ENCODE assay signal across 8 mouse cellular contexts in genomic region chr6:128318317-128318716, GRCm38 (mm10). TPM values are rescaled to one million over a fixed set of nuclear protein-coding genes. Genes with fewer than 3 reads are reported as not detected.
DNase-seq lines count a peak whose midpoint lies in the region; ATAC-seq and TF ChIP-seq lines count a peak whose summit lies in the region.

No protein-coding gene starts in this region.

- no peak overlapping the region for H3K4me3 ChIP-seq in kidney, embryonic 14.5 days (ENCODE audit: low read length)
- H3K4me3 ChIP-seq in liver, adult 2 months (ENCODE audit: insufficient read depth, low read depth, low read length): no peak overlapping the region

- H3K9ac ChIP-seq in kidney, embryonic 14.5 days (ENCODE audit: low read depth, low read length): no peak overlapping the region
- H3K9ac ChIP-seq in liver, adult 2 months (ENCODE audit: low read depth, low read length): no peak overlapping the region

- TF ChIP-seq POLR2A in liver, adult 2 months (IDR thresholded peaks at IDR 0.05; ENCODE audit: extremely low read depth, insufficient read depth, low read length): no peak

- no peak overlapping the region for H3K27ac ChIP-seq in kidney, embryonic 14.5 days (ENCODE audit: low read depth, low read length)
- no peak overlapping the region for H3K27ac ChIP-seq in liver, adult 2 months (replicated peaks; ENCODE audit: insufficient read depth, low read depth, low read length)

- peak; percentile 77 for TF ChIP-seq CTCF in Patski (IDR thresholded peaks at IDR 0.05)
- peak; percentile 63 for TF ChIP-seq CTCF in liver, adult 2 months (IDR thresholded peaks at IDR 0.05; ENCODE audit: low read depth, low read length)

- POLR2A ChIA-PET in Patski (lab: Charles Lee): no interaction called here

- peak; percentile 86 for ATAC-seq in Patski
- ATAC-seq in kidney, embryonic 14.5 days (ENCODE audit: low FRiP score, low TSS enrichment): peak; percentile 37; the same call in 1 of the 2 replicates

- no peaks in the 10 kb centered on the region for H3K9me3 ChIP-seq in kidney, embryonic 14.5 days (ENCODE audit: control insufficient read depth, low read length)

- no peaks in the 10 kb centered on the region for H3K79me2 ChIP-seq in liver, adult 2 months (ENCODE audit: control insufficient read depth, insufficient read depth, low read length)

- H3K4me2 ChIP-seq in kidney, embryonic 14.5 days (replicated peaks; ENCODE audit: low read depth, low read length): no peak overlapping the region

- CTCF ChIA-PET in Patski (lab: Charles Lee): interaction anchor here (0.7 to 3.5 kb wide), 7 partner anchors 9 to 42 kb away, joined by 3 to 9 read pairs (median 4); no protein-coding TSS in a partner anchor

- H3K4me1 ChIP-seq in kidney, embryonic 14.5 days (ENCODE audit: control insufficient read depth, insufficient read depth, low read length): no peaks in the 10 kb centered on the region
- H3K4me1 ChIP-seq in liver, adult 2 months (ENCODE audit: control insufficient read depth, insufficient read depth, low read length): no peaks in the 10 kb centered on the region

- peak; percentile 74 for DNase-seq in CD4-positive helper T cell, adult 2 months (ENCODE audit: low read depth, low spot score)
- DNase-seq in Patski (ENCODE audit: low read depth, low spot score): no peak
- peak; percentile 75 to 76 for DNase-seq in cerebellum, postnatal 14 days
- peak; percentile 34 for DNase-seq in gastrocnemius, postnatal 14 days
- peak; percentile 57 for DNase-seq in liver, adult 2 months (ENCODE audit: extremely low read depth, low read depth, low spot score)
- peak; percentile 25 to 56 for DNase-seq in natural killer cell, adult 2 months (ENCODE audit: low spot score in 2 of 2)
- peak; percentile 56 for DNase-seq in telencephalon, adult 2 months (ENCODE audit: low read depth, low spot score)

- WGBS in kidney, embryonic 14.5 days: 12% methylated on average over 4 of the region's 4 CpGs
- WGBS in liver, adult 2 months: 2% methylated on average over 4 of the region's 4 CpGs

- no peaks in the 10 kb centered on the region for H3K27me3 ChIP-seq in Patski
- H3K27me3 ChIP-seq in kidney, embryonic 14.5 days (ENCODE audit: control insufficient read depth, insufficient read depth, low read length): no peaks in the 10 kb centered on the region
- H3K27me3 ChIP-seq in liver, adult 2 months (ENCODE audit: control insufficient read depth, insufficient read depth, low read length): no peaks in the 10 kb centered on the region

- in situ Hi-C loops in Patski (cut with MboI; ENCODE audit: low pct_unique_long_range_greater_than_20kb): loop anchor here (5.0 kb wide), 1 partner anchor 39 kb away; the partner anchor contains the start of gene Tulp3

- intact Hi-C loops in gastrocnemius, postnatal 14 days (cut with DNase I; ENCODE audit: low total_unique reads): loop anchor here (5.0 kb wide), 2 partner anchors 34 to 94 kb away; no protein-coding TSS in a partner anchor

- H3K36me3 ChIP-seq in kidney, embryonic 14.5 days (ENCODE audit: control insufficient read depth, insufficient read depth, low read length): peaks cover 25% of the 10 kb centered on the region
- H3K36me3 ChIP-seq in liver, adult 2 months (ENCODE audit: control insufficient read depth, insufficient read depth, low read length): no peaks in the 10 kb centered on the region

RNA-seq across cellular contexts. Expression of gene Tead4, which starts 17.7 kb away (rescaled TPM):
- 6.1 TPM for polyA plus RNA-seq in Patski (2021)
- 10 to 100 TPM; 10.9 to 11.0 TPM for total RNA-seq in gastrocnemius, postnatal 14 days (2021)
- 1.5 and 2.2 TPM in 2 replicates for polyA plus RNA-seq in kidney, embryonic 14.5 days (2014; fragmentation: Nextera tagmentation; extraction: Ambion mirVana)
- total RNA-seq in liver, adult 2 months (2014; rRNA removed): 0.13 and 0.18 TPM in 2 replicates
- polyA plus RNA-seq in liver, adult 2 months (2012; rRNA removed): 0.06 and 0.39 TPM in 2 replicates

RNA-seq across cellular contexts. Expression of gene Tulp3, which starts 37.3 kb away (rescaled TPM):
- 79.6 TPM for polyA plus RNA-seq in Patski (2021)
- total RNA-seq in gastrocnemius, postnatal 14 days (2021): 10 to 100 TPM in 1 of 2 experiments, 1 to 10 TPM in 1; 6.6 to 10.2 TPM
- polyA plus RNA-seq in kidney, embryonic 14.5 days (2014; fragmentation: Nextera tagmentation; extraction: Ambion mirVana): 22.3 and 28.1 TPM in 2 replicates
- total RNA-seq in liver, adult 2 months (2014; rRNA removed): 0.74 TPM in 2 replicates
- 0.86 and 0.92 TPM in 2 replicates for polyA plus RNA-seq in liver, adult 2 months (2012; rRNA removed)

RNA-seq across cellular contexts. Expression of gene Rhno1, which starts 44.4 kb away (rescaled TPM):
- polyA plus RNA-seq in Patski (2021): 47.2 TPM
- total RNA-seq in gastrocnemius, postnatal 14 days (2021): 1 to 10 TPM; 9.0 to 9.7 TPM
- polyA plus RNA-seq in kidney, embryonic 14.5 days (2014; fragmentation: Nextera tagmentation; extraction: Ambion mirVana): 132 and 137 TPM in 2 replicates
- total RNA-seq in liver, adult 2 months (2014; rRNA removed): 2.9 and 3.0 TPM in 2 replicates
- polyA plus RNA-seq in liver, adult 2 months (2012; rRNA removed): 3.0 and 4.2 TPM in 2 replicates

RNA-seq across cellular contexts. Expression of gene Foxm1, which starts 44.5 kb away (rescaled TPM):
- polyA plus RNA-seq in Patski (2021): 45.4 TPM
- total RNA-seq in gastrocnemius, postnatal 14 days (2021): 1 to 10 TPM; 4.1 to 4.4 TPM
- 26.7 and 48.2 TPM in 2 replicates for polyA plus RNA-seq in kidney, embryonic 14.5 days (2014; fragmentation: Nextera tagmentation; extraction: Ambion mirVana)
- total RNA-seq in liver, adult 2 months (2014; rRNA removed): 0.27 TPM in 1 of 2 replicates, not detected in the other
- polyA plus RNA-seq in liver, adult 2 months (2012; rRNA removed): 0.40 and 0.94 TPM in 2 replicates

RNA-seq across cellular contexts. Expression of gene Tex52, which starts 56.9 kb away (rescaled TPM):
- polyA plus RNA-seq in Patski (2021): 0.44 TPM
- not detected for total RNA-seq in gastrocnemius, postnatal 14 days (2021)
- 0.26 and 0.60 TPM in 2 replicates for polyA plus RNA-seq in kidney, embryonic 14.5 days (2014; fragmentation: Nextera tagmentation; extraction: Ambion mirVana)
- total RNA-seq in liver, adult 2 months (2014; rRNA removed): not detected in 2 replicates
- polyA plus RNA-seq in liver, adult 2 months (2012; rRNA removed): not detected in 2 replicates

Comparison
In these comparisons a context has a peak if more than half of its experiments do, and no peak if none do; other contexts are left out.
1. RNA of gene Tulp3, which starts 37.3 kb away (polyA plus RNA-seq): 79.6 TPM in Patski (single experiment) and 22.3 to 28.1 TPM in kidney, embryonic 14.5 days; 0.86 to 0.92 TPM in liver, adult 2 months; every median in the first group is over 10 times any median in the second.